Mouse (Mus musculus): Measurements from ENCODE around the gene Tnk2. TPM values are rescaled to one million over a fixed set of nuclear protein-coding genes. Genes with fewer than 3 reads are reported as not detected.
A peak's percentile ranks its signal among the peaks of the same experiment; 100 is the strongest.

Tnk2 gene
- total and polyA plus RNA-seq, 2 experiments, result 1.9 to 35.7 TPM

- no peaks in the 10 kb centered on the region for H3K27me3 ChIP-seq (ENCODE audit: control insufficient read depth, insufficient read depth, low read length)
- no peaks in the 10 kb centered on the region for H3K36me3 ChIP-seq (ENCODE audit: control insufficient read depth, insufficient read depth, low read length)
- DNase-seq (ENCODE audit: extremely low read depth, low read depth, low spot score), result peak; percentile 94
- no peak overlapping the region for H3K4me3 ChIP-seq (ENCODE audit: insufficient read depth, low read depth, low read length)
- no peak overlapping the region; the same call in 1 of the 2 replicates for H3K27ac ChIP-seq (replicated peaks; ENCODE audit: insufficient read depth, low read depth, low read length)
- no peaks in the 10 kb centered on the region for H3K79me2 ChIP-seq (ENCODE audit: control insufficient read depth, insufficient read depth, low read length)
- whole genome bisulfite sequencing, result 23% methylated on average over 1 of the region's 1 CpGs
- H3K4me1 ChIP-seq (ENCODE audit: control insufficient read depth, insufficient read depth, low read length), result peaks cover 3% of the 10 kb centered on the region
- TF ChIP-seq POLR2A (IDR thresholded peaks at IDR 0.05; ENCODE audit: extremely low read depth, insufficient read depth, low read length), result no peak
- no peak for TF ChIP-seq CTCF (IDR thresholded peaks at IDR 0.05; ENCODE audit: low read depth, low read length)
- H3K9ac ChIP-seq (ENCODE audit: low read depth, low read length), result no peak overlapping the region
These were observed 85.1 kb downstream of the Tnk2 start for GRCm38 (mm10) chr16:32728730-32729129.

Other genes starting within 250 kb of the Tnk2 start
- gene Tm4sf19, start 243.4 kb upstream of the Tnk2 start, total RNA-seq (2014; rRNA removed), result not detected in 2 replicates
- gene Tm4sf19, start 243.4 kb upstream of the Tnk2 start, polyA plus RNA-seq (2012; rRNA removed), result not detected in 2 replicates
- 1.4 and 2.2 TPM in 2 replicates for gene Tctex1d2, start 224.2 kb upstream of the Tnk2 start, total RNA-seq (2014; rRNA removed)
- gene Tctex1d2, start 224.2 kb upstream of the Tnk2 start, polyA plus RNA-seq (2012; rRNA removed), result 1.7 and 2.1 TPM in 2 replicates
- 56.1 and 56.6 TPM in 2 replicates for gene Pcyt1a, start 213.0 kb upstream of the Tnk2 start, total RNA-seq (2014; rRNA removed)
- 28.6 and 39.1 TPM in 2 replicates for gene Pcyt1a, start 213.0 kb upstream of the Tnk2 start, polyA plus RNA-seq (2012; rRNA removed)
- not detected in 2 replicates for gene Slc51a, start 156.0 kb upstream of the Tnk2 start, total RNA-seq (2014; rRNA removed)
- gene Slc51a, start 156.0 kb upstream of the Tnk2 start, polyA plus RNA-seq (2012; rRNA removed), result 0.06 TPM in 1 of 2 replicates, not detected in the other
- not detected in 2 replicates for gene Zdhhc19, start 147.6 kb upstream of the Tnk2 start, total RNA-seq (2014; rRNA removed)
- gene Zdhhc19, start 147.6 kb upstream of the Tnk2 start, polyA plus RNA-seq (2012; rRNA removed), result not detected in 2 replicates
- gene Tfrc, start 35.0 kb upstream of the Tnk2 start, total RNA-seq (2014; rRNA removed), result 16.0 and 36.5 TPM in 2 replicates
- 3.9 and 4.4 TPM in 2 replicates for gene Tfrc, start 35.0 kb upstream of the Tnk2 start, polyA plus RNA-seq (2012; rRNA removed)
- gene Muc4, start 92.0 kb downstream of the Tnk2 start, total RNA-seq (2014; rRNA removed), result 0.18 TPM in 1 of 2 replicates, not detected in the other
- gene Muc4, start 92.0 kb downstream of the Tnk2 start, polyA plus RNA-seq (2012; rRNA removed), result 0.02 TPM in 2 replicates
- gene Muc20, start 153.6 kb downstream of the Tnk2 start, total RNA-seq (2014; rRNA removed), result not detected in 2 replicates
- gene Muc20, start 153.6 kb downstream of the Tnk2 start, polyA plus RNA-seq (2012; rRNA removed), result not detected in 2 replicates
- not detected in 2 replicates for gene Smbd1, start 166.6 kb downstream of the Tnk2 start, total RNA-seq (2014; rRNA removed)
- gene Smbd1, start 166.6 kb downstream of the Tnk2 start, polyA plus RNA-seq (2012; rRNA removed), result not detected in 2 replicates
- gene Fyttd1, start 233.6 kb downstream of the Tnk2 start, total RNA-seq (2014; rRNA removed), result 20.6 and 21.4 TPM in 2 replicates
- gene Fyttd1, start 233.6 kb downstream of the Tnk2 start, polyA plus RNA-seq (2012; rRNA removed), result 4.7 and 5.3 TPM in 2 replicates
- gene Rubcn, start 233.9 kb downstream of the Tnk2 start, total RNA-seq (2014; rRNA removed), result 12.6 and 16.8 TPM in 2 replicates
- 15.0 and 17.0 TPM in 2 replicates for gene Rubcn, start 233.9 kb downstream of the Tnk2 start, polyA plus RNA-seq (2012; rRNA removed)

Data from liver, adult 2 months (tissue).